Mouse (Mus musculus) yolk sac, embryonic 10.5 days (tissue): ENCODE results near the gene Ace.

ENCODE experiments used
- DNase-seq: peaks from one replicate; pipeline ENCODE4 v3.0.0-alpha.2; 2017; ENCODE audit warnings: low spot score

Gene Ace

GRCm38 (mm10) chr11:105946694-105947154 lies 21.0 kb upstream of the Ace start:
- DNase-seq, result no peak

GRCm38 (mm10) chr11:105948255-105948654 lies 19.5 kb upstream of the Ace start:
- no peak for DNase-seq

GRCm38 (mm10) chr11:105950519-105950918 lies 17.2 kb upstream of the Ace start:
- DNase-seq, result peak; percentile 84

GRCm38 (mm10) chr11:105951601-105952044 lies 16.1 kb upstream of the Ace start:
- DNase-seq, result peak; percentile 69

- no peak for DNase-seq
Measured at GRCm38 (mm10) chr11:105952111-105952510, 15.6 kb upstream of the Ace start.

- DNase-seq, result no peak
Measured at GRCm38 (mm10) chr11:105952911-105953386, 14.8 kb upstream of the Ace start, which contains the start of gene Cyb561. Gene Cyb561 (minus strand): TSS chr11:105953336.

- no peak for DNase-seq
Measured at GRCm38 (mm10) chr11:105953402-105953801, 14.3 kb upstream of the Ace start.

- DNase-seq, result no peak
Measured at GRCm38 (mm10) chr11:105955815-105956430, 11.8 kb upstream of the Ace start.

GRCm38 (mm10) chr11:105957501-105957900 lies 10.2 kb upstream of the Ace start:
- no peak for DNase-seq

GRCm38 (mm10) chr11:105958566-105958965 lies 9.2 kb upstream of the Ace start:
- DNase-seq, result no peak

- no peak for DNase-seq
Measured at GRCm38 (mm10) chr11:105959355-105959754, 8.4 kb upstream of the Ace start.

GRCm38 (mm10) chr11:105964691-105965090 lies 3.1 kb upstream of the Ace start:
- DNase-seq, result no peak

- no peak for DNase-seq
Measured at GRCm38 (mm10) chr11:105966288-105966687, 1.5 kb upstream of the Ace start.

GRCm38 (mm10) chr11:105968948-105969347 lies 1.2 kb downstream of the Ace start:
- no peak for DNase-seq

GRCm38 (mm10) chr11:105969516-105969915 lies 1.8 kb downstream of the Ace start:
- no peak for DNase-seq

GRCm38 (mm10) chr11:105974593-105974992 lies 6.8 kb downstream of the Ace start:
- no peak for DNase-seq

GRCm38 (mm10) chr11:105975050-105975449 lies 7.3 kb downstream of the Ace start:
- DNase-seq, result no peak

- no peak for DNase-seq
Measured at GRCm38 (mm10) chr11:105975636-105976035, 7.9 kb downstream of the Ace start.

- DNase-seq, result no peak
Measured at GRCm38 (mm10) chr11:105978232-105978631, 10.5 kb downstream of the Ace start.

- DNase-seq, result no peak
Measured at GRCm38 (mm10) chr11:105978634-105979033, 10.9 kb downstream of the Ace start.

GRCm38 (mm10) chr11:105984452-105984851 lies 16.7 kb downstream of the Ace start:
- DNase-seq, result no peak

GRCm38 (mm10) chr11:105987446-105987845 lies 19.7 kb downstream of the Ace start:
- DNase-seq, result no peak

- DNase-seq, result no peak
Measured at GRCm38 (mm10) chr11:105989446-105989845, 21.7 kb downstream of the Ace start.

- peak; percentile 64 for DNase-seq
Measured at GRCm38 (mm10) chr11:105990231-105990630, 22.5 kb downstream of the Ace start.
